Mouse (Mus musculus) limb, embryonic 11.5 days (tissue): Measurements from ENCODE around the gene E130114P18Rik. TPM values are rescaled to one million over a fixed set of nuclear protein-coding genes. Genes with fewer than 3 reads are reported as not detected.

Experiments
- ATAC-seq: fragments of 200-750 bp; cut with Nextera tagmentation; 2 replicates; pipeline ENCODE4 v1.8.0; 2017; ENCODE audit warnings: low read depth; ENCODE audit not compliant: insufficient number of reproducible peaks, low FRiP score, low TSS enrichment
- DNase-seq: peaks from one replicate; pipeline ENCODE4 v3.0.0-alpha.2; 2015; ENCODE audit warnings: low spot score
- H3K27ac ChIP-seq: fragments of 300-500 bp; sonication (generic); replicated peaks from 2 replicates; pipeline ENCODE4 v1.5.1; 2014; ENCODE audit warnings: low read depth, mild to moderate bottlenecking, low read length
- H3K27me3 ChIP-seq: fragments of 300-500 bp; sonication (generic); 2 replicates; pipeline ENCODE4 v1.6.1; 2014; ENCODE audit warnings: mild to moderate bottlenecking, low read length, mixed read lengths; ENCODE audit not compliant: control insufficient read depth, insufficient read depth
- H3K36me3 ChIP-seq: fragments of 300-500 bp; sonication (generic); 2 replicates; pipeline ENCODE4 v1.6.1; 2014; ENCODE audit warnings: mild to moderate bottlenecking, low read length, moderate library complexity, mixed read lengths; ENCODE audit not compliant: control insufficient read depth, insufficient read depth
- H3K4me1 ChIP-seq: fragments of 300-500 bp; sonication (generic); 2 replicates; pipeline ENCODE4 v1.6.1; 2014; ENCODE audit warnings: low read length, mixed read lengths; ENCODE audit not compliant: control insufficient read depth, insufficient read depth
- H3K4me2 ChIP-seq: fragments of 300-500 bp; sonication (generic); 2 replicates; pipeline ENCODE4 v1.6.1; 2014; ENCODE audit warnings: low read depth, mild to moderate bottlenecking, moderate library complexity; ENCODE audit not compliant: severe bottlenecking
- H3K4me3 ChIP-seq: fragments of 300-500 bp; sonication (generic); 2 replicates; pipeline ENCODE4 v1.5.1; 2014; ENCODE audit warnings: low read depth, low read length
- H3K9ac ChIP-seq: fragments of 300-500 bp; sonication (generic); 2 replicates; pipeline ENCODE4 v1.6.1; 2014; ENCODE audit warnings: mild to moderate bottlenecking, low read length
- H3K9me3 ChIP-seq: fragments of 300-500 bp; sonication (generic); 2 replicates; pipeline ENCODE4 v1.6.1; 2016; ENCODE audit warnings: low read length; ENCODE audit not compliant: control insufficient read depth
- WGBS: fragments of 180-500 bp; shearing (Covaris S2); extraction: QIAGEN DNeasy Blood & Tissue Kit; methylation state at CpG from one replicate; pipeline ENCODE4 v1.1.7; 2014; 5-methylcytosine and 5-hydroxymethylcytosine counted together
- polyA plus RNA-seq: library from polyadenylated mRNA; unstranded; fragments of >200 nt; fragmentation: Nextera tagmentation; extraction: Ambion mirVana; gene quantifications from 2 replicates; pipeline ENCODE4 v1.2.1, GENCODE M21; 2014

The E130114P18Rik gene
- polyA plus RNA-seq, 1 experiment from 2014 or later = 10.1 TPM

DNA sequence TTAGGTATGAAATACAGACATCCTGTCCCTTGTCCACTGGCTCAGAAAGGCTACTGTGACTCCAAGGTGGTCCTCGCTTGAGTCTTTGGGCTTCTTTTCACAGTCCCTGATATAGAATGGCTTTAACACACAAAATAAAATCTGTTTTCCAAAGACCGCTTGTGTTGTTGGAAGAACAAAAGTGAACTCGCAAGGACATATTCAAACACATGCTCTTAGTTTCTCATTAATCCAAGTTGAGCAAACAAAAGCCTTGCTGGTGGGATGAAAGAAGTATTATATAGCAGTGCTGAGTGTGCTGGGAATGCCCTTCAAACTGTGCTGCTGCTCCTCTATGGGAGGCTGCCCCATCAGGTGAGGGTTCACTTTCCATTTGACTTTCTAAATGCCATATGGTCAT is 169.7 kb downstream of the E130114P18Rik start:
- H3K36me3 ChIP-seq = no peaks in the 10 kb centered on the region
- ATAC-seq = no peak
- H3K27ac ChIP-seq = no peak overlapping the region
- H3K4me1 ChIP-seq = peaks cover 11% of the 10 kb centered on the region
- H3K4me2 ChIP-seq = no peak overlapping the region
- no peaks in the 10 kb centered on the region for H3K9me3 ChIP-seq
- no peak for DNase-seq
- H3K9ac ChIP-seq = no peak overlapping the region
- no peaks in the 10 kb centered on the region for H3K27me3 ChIP-seq
- H3K4me3 ChIP-seq = no peak overlapping the region
- 94% methylated on average over 3 of the region's 3 CpGs for WGBS

- H3K4me1 ChIP-seq = peaks cover 11% of the 10 kb centered on the region
- ATAC-seq = no peak
Measured at GRCm38 (mm10) chr4:97607169-97607568, 170.7 kb downstream of the E130114P18Rik start.

GRCm38 (mm10) chr4:97606524-97606923 is 171.4 kb downstream of the E130114P18Rik start:
- WGBS = 80% methylated on average over 8 of the region's 8 CpGs
- no peaks in the 10 kb centered on the region for H3K27me3 ChIP-seq
- no peak for DNase-seq
- no peak overlapping the region for H3K9ac ChIP-seq
- no peak for ATAC-seq
- H3K27ac ChIP-seq = no peak overlapping the region
- H3K36me3 ChIP-seq = no peaks in the 10 kb centered on the region
- no peak overlapping the region for H3K4me2 ChIP-seq
- H3K4me1 ChIP-seq = peaks cover 11% of the 10 kb centered on the region
- no peaks in the 10 kb centered on the region for H3K9me3 ChIP-seq
- no peak overlapping the region for H3K4me3 ChIP-seq

More at GRCm38 (mm10) chr4:97607169-97607568, 170.7 kb downstream of the E130114P18Rik start:
- Histone ChIP-seq H3K4me2 (no peak overlapping the region), H3K36me3 (no peaks in the 10 kb centered on the region), H3K4me3 (no peak overlapping the region), H3K9me3 (no peaks in the 10 kb centered on the region), H3K27me3 (no peaks in the 10 kb centered on the region), H3K27ac (no peak overlapping the region), H3K9ac (no peak overlapping the region)
- no peak for DNase-seq
- 23% methylated on average over 1 of the region's 1 CpGs for WGBS

- H3K36me3 ChIP-seq = no peaks in the 10 kb centered on the region
- H3K4me1 ChIP-seq = peaks cover 6% of the 10 kb centered on the region
- no peak overlapping the region for H3K4me2 ChIP-seq
- no peak overlapping the region for H3K27ac ChIP-seq
- DNase-seq (no peak), ATAC-seq (no peak)
- no peaks in the 10 kb centered on the region for H3K27me3 ChIP-seq
- no peak overlapping the region for H3K9ac ChIP-seq
- no peak overlapping the region for H3K4me3 ChIP-seq
- no peaks in the 10 kb centered on the region for H3K9me3 ChIP-seq
- 82% methylated on average over 4 of the region's 4 CpGs for WGBS
Measured at GRCm38 (mm10) chr4:97602579-97602978, 175.3 kb downstream of the E130114P18Rik start.

DNA sequence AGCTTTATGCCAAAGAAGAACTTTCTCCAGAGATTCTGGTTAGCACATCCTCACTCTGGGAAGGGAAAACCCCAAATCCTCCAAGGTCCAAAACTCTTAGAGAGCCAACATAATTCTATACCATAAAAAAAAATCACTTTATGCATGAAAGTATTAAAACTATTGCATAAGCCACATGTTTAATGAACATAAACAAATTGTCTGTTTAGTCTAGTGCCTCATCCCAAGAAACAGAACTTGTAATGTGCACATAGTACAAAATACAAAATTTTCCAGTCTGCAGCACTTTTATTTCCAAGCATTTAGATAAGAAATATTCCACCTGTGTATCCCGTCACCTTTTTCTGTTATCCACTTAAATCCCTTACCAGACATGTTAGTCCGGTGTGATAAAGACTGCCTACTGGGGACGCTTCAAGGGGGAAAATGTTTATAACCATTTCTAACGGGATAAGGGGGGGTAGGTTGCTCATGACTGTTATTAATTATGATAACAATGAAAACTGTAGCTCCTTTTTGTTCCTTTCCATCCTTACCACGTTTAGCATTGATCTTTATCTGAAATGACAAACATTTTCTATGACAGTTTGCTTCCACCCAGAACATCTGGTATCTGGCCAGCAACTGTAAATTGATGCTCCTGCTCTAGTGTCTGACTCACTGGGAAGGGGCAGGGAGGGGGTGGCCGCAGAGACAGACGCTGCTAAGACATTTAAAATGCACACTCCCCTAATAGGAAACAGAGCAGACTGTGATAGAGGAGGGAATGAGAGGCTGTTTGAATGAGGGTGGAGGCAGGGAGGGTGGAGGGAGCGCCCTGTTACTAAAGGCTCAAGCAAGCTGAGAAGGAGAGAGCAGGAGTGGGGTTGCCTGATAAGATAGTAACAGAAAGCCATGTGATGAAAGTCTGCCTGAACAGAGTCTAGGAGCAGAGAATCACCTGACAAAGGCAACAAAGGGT is 176.7 kb downstream of the E130114P18Rik start:
- Histone ChIP-seq H3K9ac (0 out of 2 replicates have a peak overlapping the region, but pooled peaks have one; percentile 2), H3K4me1 (peaks cover 9% of the 10 kb centered on the region), H3K9me3 (no peaks in the 10 kb centered on the region), H3K27me3 (no peaks in the 10 kb centered on the region), H3K27ac (no peak overlapping the region), H3K36me3 (no peaks in the 10 kb centered on the region), H3K4me3 (no peak overlapping the region), H3K4me2 (no peak overlapping the region; the same call in 1 of the 2 replicates)
- ATAC-seq (0 out of 2 replicates have a peak, but pooled peaks have one; percentile 54), DNase-seq (no peak)
- WGBS = 14% methylated on average over 8 of the region's 8 CpGs

GRCm38 (mm10) chr4:97597443-97597842 is 180.4 kb downstream of the E130114P18Rik start:
- H3K4me2 ChIP-seq = no peak overlapping the region
- peaks cover 15% of the 10 kb centered on the region for H3K4me1 ChIP-seq
- H3K4me3 ChIP-seq = no peak overlapping the region
- H3K36me3 ChIP-seq = no peaks in the 10 kb centered on the region
- H3K27me3 ChIP-seq = no peaks in the 10 kb centered on the region
- H3K27ac ChIP-seq = no peak overlapping the region
- DNase-seq (no peak), ATAC-seq (no peak)
- WGBS = 95% methylated on average over 1 of the region's 1 CpGs
- no peak overlapping the region for H3K9ac ChIP-seq
- H3K9me3 ChIP-seq = no peaks in the 10 kb centered on the region

DNA sequence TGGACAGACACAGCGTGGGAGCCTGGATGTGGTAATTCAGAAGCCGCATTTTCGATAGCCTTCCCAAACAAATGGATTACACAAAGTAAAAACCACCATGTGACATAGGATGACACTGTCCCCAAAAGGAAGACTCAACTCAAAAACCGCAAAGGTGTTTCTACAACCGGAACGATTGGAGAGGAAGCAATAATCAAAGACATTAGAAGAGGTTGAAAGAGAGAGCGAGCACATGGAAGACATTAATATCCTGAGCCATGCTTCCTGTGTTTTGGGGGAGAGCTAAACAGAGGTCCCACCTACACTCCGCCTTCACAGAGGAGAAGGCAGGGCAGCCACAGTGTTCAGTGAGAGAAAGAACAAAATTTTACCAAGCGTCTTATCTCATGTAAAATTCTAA is 181.5 kb downstream of the E130114P18Rik start:
- no peaks in the 10 kb centered on the region for H3K36me3 ChIP-seq
- no peak; the same call in 1 of the 2 replicates for ATAC-seq
- no peak overlapping the region for H3K27ac ChIP-seq
- H3K9ac ChIP-seq = no peak overlapping the region
- peaks cover 10% of the 10 kb centered on the region for H3K4me1 ChIP-seq
- no peak overlapping the region for H3K4me3 ChIP-seq
- 35% methylated on average over 9 of the region's 9 CpGs for WGBS
- H3K27me3 ChIP-seq = no peaks in the 10 kb centered on the region
- H3K4me2 ChIP-seq = no peak overlapping the region
- H3K9me3 ChIP-seq = no peaks in the 10 kb centered on the region
- no peak for DNase-seq

DNA sequence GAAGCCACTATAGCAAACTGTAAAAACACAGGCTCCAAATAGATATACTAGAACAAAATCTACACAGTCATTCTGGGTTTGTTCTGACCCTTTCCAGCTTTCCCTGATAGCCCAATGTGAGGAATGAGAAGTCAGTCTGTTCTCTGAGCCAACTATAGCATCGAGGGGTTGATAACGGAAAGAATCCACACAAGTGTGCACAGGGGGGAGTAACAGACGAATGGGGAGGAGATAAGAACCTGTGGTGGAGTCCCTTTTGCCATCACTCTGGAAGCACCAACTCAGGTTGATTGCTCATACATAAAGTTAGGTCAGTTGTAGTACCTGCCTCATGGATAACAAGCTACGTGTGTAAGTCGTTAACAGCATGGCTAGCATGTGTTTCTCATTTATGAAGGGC is 184.0 kb downstream of the E130114P18Rik start:
- no peak overlapping the region for H3K4me2 ChIP-seq
- no peak for DNase-seq
- no peak for ATAC-seq
- no peaks in the 10 kb centered on the region for H3K36me3 ChIP-seq
- no peaks in the 10 kb centered on the region for H3K9me3 ChIP-seq
- no peak overlapping the region for H3K27ac ChIP-seq
- H3K9ac ChIP-seq = no peak overlapping the region
- H3K27me3 ChIP-seq = no peaks in the 10 kb centered on the region
- no peak overlapping the region for H3K4me3 ChIP-seq
- 19% methylated on average over 5 of the region's 5 CpGs for WGBS
- peaks cover 9% of the 10 kb centered on the region; the same call in 1 of the 2 replicates for H3K4me1 ChIP-seq
